Mouse (Mus musculus) CH12.LX (cell line): Measurements from ENCODE around the gene U2af2. TPM values are rescaled to one million over a fixed set of nuclear protein-coding genes. Genes with fewer than 3 reads are reported as not detected.

Experiments used
- DNase-seq: peaks from one replicate; pipeline ENCODE4 v3.0.0-alpha.2; 2013; ENCODE audit errors: extremely low read depth
- H3K27ac ChIP-seq: 2 replicates; pipeline ENCODE4 v1.5.1; 2012; ENCODE audit warnings: low read depth, mild to moderate bottlenecking, control low read depth, moderate library complexity; ENCODE audit not compliant: insufficient read depth
- H3K27me3 ChIP-seq: replicated peaks from 2 replicates; pipeline ENCODE3; 2012; ENCODE audit warnings: inconsistent platforms
- H3K36me3 ChIP-seq, 2 experiments: replicated peaks in 1 of 2; 2 replicates each; pipeline versions ENCODE3 to v1.6.1; 2012; ENCODE audit warnings: inconsistent platforms in 1 of 2, low read length in 1 of 2, mild to moderate bottlenecking in 1 of 2, mixed read lengths in 1 of 2, moderate library complexity in 1 of 2; ENCODE audit not compliant: control insufficient read depth in 1 of 2, insufficient read depth in 1 of 2
- H3K4me1 ChIP-seq, 2 experiments: 2 replicates each; pipeline ENCODE4 v1.6.1; 2012; ENCODE audit warnings: inconsistent platforms in 1 of 2, moderate library complexity in 1 of 2; ENCODE audit not compliant: insufficient read depth in 2 of 2, control insufficient read depth in 1 of 2
- H3K4me2 ChIP-seq: 2 replicates; pipeline ENCODE4 v1.6.1; 2012; ENCODE audit warnings: low read depth, mild to moderate bottlenecking, control low read depth; ENCODE audit not compliant: poor library complexity, insufficient read depth, severe bottlenecking
- H3K4me3 ChIP-seq, 3 experiments: fragments of 150-350 bp in 1 of 3; sonication (generic) in 1 of 3; replicated peaks in 1 of 3; 2 replicates each; pipeline versions ENCODE3 to v1.5.1; 2011 to 2012; ENCODE audit warnings: low read depth in 2 of 3, low read length in 2 of 3, mild to moderate bottlenecking in 2 of 3, moderate library complexity in 2 of 3, control low read depth in 1 of 3, improper control_type of control experiment in 1 of 3, inconsistent platforms in 1 of 3, mixed read lengths in 1 of 3; ENCODE audit not compliant: poor library complexity in 1 of 3
- H3K79me2 ChIP-seq: replicated peaks from 2 replicates; pipeline ENCODE4 v1.6.1; 2012; ENCODE audit warnings: mild to moderate bottlenecking, moderate library complexity; ENCODE audit not compliant: control insufficient read depth, poor library complexity, insufficient read depth, severe bottlenecking; ENCODE audit errors: extremely low read depth
- H3K9ac ChIP-seq: 2 replicates; pipeline ENCODE4 v1.6.1; 2012; ENCODE audit warnings: low read depth, mild to moderate bottlenecking, control low read depth, moderate library complexity; ENCODE audit not compliant: insufficient read depth
- H3K9me3 ChIP-seq: replicated peaks from 2 replicates; pipeline ENCODE3; 2012; ENCODE audit warnings: low read length, inconsistent platforms, mixed read lengths
- BHLHE40 ChIP-seq: IDR thresholded peaks from 2 replicates; pipeline ENCODE4 v1.6.1; 2011; ENCODE audit warnings: mild to moderate bottlenecking, low read depth, low read length, improper control_type of control experiment
- CHD1 ChIP-seq: IDR thresholded peaks from 2 replicates; pipeline ENCODE4 v1.6.1; 2012; ENCODE audit warnings: low read depth, low read length, improper control_type of control experiment, inconsistent platforms
- CHD2 ChIP-seq: IDR thresholded peaks from 2 replicates; pipeline ENCODE4 v1.6.1; 2011; ENCODE audit warnings: low read length, improper control_type of control experiment
- CTCF ChIP-seq, 2 experiments: IDR thresholded peaks in 1 of 2; conservative IDR thresholded peaks in 1 of 2; 2 replicates each; pipeline ENCODE4 v1.5.1; 2011 to 2012; ENCODE audit warnings: low read depth in 2 of 2, low read length in 2 of 2, improper control_type of control experiment in 1 of 2, inconsistent platforms in 1 of 2, mild to moderate bottlenecking in 1 of 2, moderate library complexity in 1 of 2
- E2F4 ChIP-seq: IDR thresholded peaks from 2 replicates; pipeline ENCODE4 v1.6.1; 2011; ENCODE audit warnings: low read depth, low read length, improper control_type of control experiment; ENCODE audit not compliant: insufficient replicate concordance
- ELF1 ChIP-seq: IDR thresholded peaks from 2 replicates; pipeline ENCODE4 v1.6.1; 2014; ENCODE audit warnings: low read depth, mild to moderate bottlenecking, inconsistent platforms, low read length, improper control_type of control experiment
- EP300 ChIP-seq: IDR thresholded peaks from 2 replicates; pipeline ENCODE4 v1.6.1; 2011; ENCODE audit warnings: low read length, improper control_type of control experiment
- ETS1 ChIP-seq: conservative IDR thresholded peaks from 2 replicates; pipeline ENCODE4 v1.6.1; 2012; ENCODE audit warnings: low read depth, mild to moderate bottlenecking, inconsistent platforms, low read length, improper control_type of control experiment, moderate library complexity
- GABPA ChIP-seq: IDR thresholded peaks from 2 replicates; pipeline ENCODE4 v1.6.1; 2012; ENCODE audit warnings: low read depth, low read length, improper control_type of control experiment, inconsistent platforms; ENCODE audit not compliant: insufficient replicate concordance
- HCFC1 ChIP-seq: IDR thresholded peaks from 2 replicates; pipeline ENCODE4 v1.6.1; 2012; ENCODE audit warnings: low read depth, mild to moderate bottlenecking, inconsistent platforms, low read length, improper control_type of control experiment
- IRF4 ChIP-seq: IDR thresholded peaks from 2 replicates; pipeline ENCODE4 v1.6.1; 2014; ENCODE audit warnings: low read depth, mild to moderate bottlenecking, inconsistent platforms, low read length, improper control_type of control experiment
- JUN ChIP-seq: IDR thresholded peaks from 2 replicates; pipeline ENCODE4 v1.6.1; 2011; ENCODE audit warnings: low read depth, mild to moderate bottlenecking, low read length, improper control_type of control experiment, moderate library complexity; ENCODE audit not compliant: insufficient read depth
- JUND ChIP-seq: conservative IDR thresholded peaks from 2 replicates; pipeline ENCODE4 v1.6.1; 2011; ENCODE audit warnings: low read depth, low read length, improper control_type of control experiment
- KAT2A ChIP-seq: IDR thresholded peaks from 2 replicates; pipeline ENCODE4 v1.6.1; 2012; ENCODE audit warnings: low read length, improper control_type of control experiment, inconsistent platforms; ENCODE audit not compliant: insufficient replicate concordance
- MAFK ChIP-seq: IDR thresholded peaks from 2 replicates; pipeline ENCODE4 v1.6.1; 2011; ENCODE audit warnings: low read length, improper control_type of control experiment; ENCODE audit not compliant: insufficient replicate concordance
- MAX ChIP-seq: IDR thresholded peaks from 2 replicates; pipeline ENCODE4 v1.6.1; 2011; ENCODE audit warnings: low read length, improper control_type of control experiment
- MAZ ChIP-seq: IDR thresholded peaks from 2 replicates; pipeline ENCODE4 v1.6.1; 2012; ENCODE audit warnings: low read depth, mild to moderate bottlenecking, inconsistent platforms, low read length, improper control_type of control experiment, moderate library complexity
- MEF2A ChIP-seq: IDR thresholded peaks from 2 replicates; pipeline ENCODE4 v1.6.1; 2014; ENCODE audit warnings: low read depth, mild to moderate bottlenecking, inconsistent platforms, low read length, improper control_type of control experiment, borderline replicate concordance
- MXI1 ChIP-seq: IDR thresholded peaks from 2 replicates; pipeline ENCODE4 v1.6.1; 2011; ENCODE audit warnings: mild to moderate bottlenecking, low read depth, low read length, improper control_type of control experiment
- MYC ChIP-seq: IDR thresholded peaks from 2 replicates; pipeline ENCODE4 v1.6.1; 2011; ENCODE audit warnings: low read depth, mild to moderate bottlenecking, improper control_type of control experiment, low read length
- NELFE ChIP-seq: IDR thresholded peaks from 2 replicates; pipeline ENCODE4 v1.6.1; 2011; ENCODE audit warnings: low read depth, low read length, improper control_type of control experiment
- NRF1 ChIP-seq: IDR thresholded peaks from 2 replicates; pipeline ENCODE4 v1.6.1; 2014; ENCODE audit warnings: low read depth, mild to moderate bottlenecking, inconsistent platforms, low read length, improper control_type of control experiment, moderate library complexity
- PAX5 ChIP-seq: IDR thresholded peaks from 2 replicates; pipeline ENCODE4 v1.6.1; 2012; ENCODE audit warnings: low read length, inconsistent platforms, mixed read lengths
- POLR2A ChIP-seq: IDR thresholded peaks from 2 replicates; pipeline ENCODE4 v1.6.1; 2011; ENCODE audit warnings: low read depth, mild to moderate bottlenecking, improper control_type of control experiment, low read length
- POLR2AphosphoS2 ChIP-seq: IDR thresholded peaks from 2 replicates; pipeline ENCODE4 v1.6.1; 2011; ENCODE audit warnings: low read depth, low read length, improper control_type of control experiment
- RAD21 ChIP-seq: IDR thresholded peaks from 2 replicates; pipeline ENCODE4 v1.6.1; 2011; ENCODE audit warnings: low read depth, mild to moderate bottlenecking, low read length, improper control_type of control experiment, moderate library complexity
- RCOR1 ChIP-seq: conservative IDR thresholded peaks from 2 replicates; pipeline ENCODE4 v1.6.1; 2012; ENCODE audit warnings: low read depth, mild to moderate bottlenecking, inconsistent platforms, low read length, improper control_type of control experiment
- SIN3A ChIP-seq: IDR thresholded peaks from 2 replicates; pipeline ENCODE4 v1.6.1; 2012; ENCODE audit warnings: low read length, improper control_type of control experiment, inconsistent platforms
- SMC3 ChIP-seq: IDR thresholded peaks from 2 replicates; pipeline ENCODE4 v1.6.1; 2011; ENCODE audit warnings: low read depth, low read length, improper control_type of control experiment
- TBP ChIP-seq: conservative IDR thresholded peaks from 2 replicates; pipeline ENCODE4 v1.6.1; 2011; ENCODE audit warnings: low read depth, low read length, improper control_type of control experiment
- TCF12 ChIP-seq: IDR thresholded peaks from 2 replicates; pipeline ENCODE4 v1.6.1; 2014; ENCODE audit warnings: low read depth, mild to moderate bottlenecking, inconsistent platforms, low read length, improper control_type of control experiment
- UBTF ChIP-seq: IDR thresholded peaks from 2 replicates; pipeline ENCODE4 v1.6.1; 2012; ENCODE audit warnings: low read depth, mild to moderate bottlenecking, inconsistent platforms, low read length, improper control_type of control experiment, moderate library complexity
- USF1 ChIP-seq: IDR thresholded peaks from 2 replicates; pipeline ENCODE4 v1.6.1; 2014; ENCODE audit warnings: low read depth, mild to moderate bottlenecking, inconsistent platforms, low read length, improper control_type of control experiment
- USF2 ChIP-seq: conservative IDR thresholded peaks from 2 replicates; pipeline ENCODE4 v1.6.1; 2011; ENCODE audit warnings: low read depth, low read length, improper control_type of control experiment
- ZC3H11A ChIP-seq: IDR thresholded peaks from 2 replicates; pipeline ENCODE4 v1.6.1; 2012; ENCODE audit warnings: low read depth, mild to moderate bottlenecking, inconsistent platforms, low read length, improper control_type of control experiment
- ZKSCAN1 ChIP-seq: IDR thresholded peaks from 2 replicates; pipeline ENCODE4 v1.6.1; 2012; ENCODE audit warnings: low read depth, inconsistent platforms, low read length, improper control_type of control experiment, borderline replicate concordance
- ZMIZ1 ChIP-seq: IDR thresholded peaks from 2 replicates; pipeline ENCODE4 v1.6.1; 2012; ENCODE audit warnings: low read depth, mild to moderate bottlenecking, inconsistent platforms, low read length, improper control_type of control experiment
- ZNF384 ChIP-seq: IDR thresholded peaks from 2 replicates; pipeline ENCODE4 v1.6.1; 2012; ENCODE audit warnings: low read depth, low read length, improper control_type of control experiment, inconsistent platforms
- dilution Hi-C: fragments of 300-500 bp; cut with MboI; formaldehyde crosslinking; loops from 2 replicates; pipeline ENCODE4 v1.14.3; 2020; ENCODE audit warnings: low sequenced_read_pairs; ENCODE audit not compliant: extremely low pct_unique_long_range_greater_than_20kb, extremely low pct_ligation_motif_present
- in situ Hi-C: fragments of 300-500 bp; cut with MboI; formaldehyde crosslinking; loops from 3 replicates; pipeline ENCODE4 v1.14.3; 2019; ENCODE audit warnings: low sequenced_read_pairs, low pct_ligation_motif_present, low pct_unique_long_range_greater_than_20kb, mixed read lengths
- polyA plus RNA-seq: library from polyadenylated mRNA; unstranded; fragments of >175 nt; gene quantifications from 2 replicates; pipeline ENCODE4 v1.2.1, GENCODE M21; 2012; ENCODE audit warnings: low read depth; ENCODE audit not compliant: insufficient read length
- total RNA-seq, 2 experiments: library from RNA; depleted of rRNA; stranded (reverse); fragments of 300-350 nt in 1 of 2; fragments of >200 nt in 1 of 2; gene quantifications; 2 replicates each; pipeline ENCODE4 v1.2.3; 2012 to 2014

The U2af2 gene
- total and polyA plus RNA-seq, 3 experiments: 293 to 449 (median 295) TPM

- Histone ChIP-seq H3K4me1 (peaks cover 5 to 42% of the 10 kb centered on the region in 2 experiments), H3K4me2 (peak within 1 kb of the TSS; percentile 83), H3K36me3 (peaks cover 32 to 51% of the 10 kb centered on the region in 2 experiments), H3K27me3 (no peaks in the 10 kb centered on the region), H3K27ac (peak within 1 kb of the TSS; percentile 94), H3K9me3 (no peaks in the 10 kb centered on the region), H3K9ac (peak within 1 kb of the TSS; percentile 98), H3K79me2 (peaks cover 57% of the 10 kb centered on the region)
- DNase-seq: peak; percentile 97
- in situ Hi-C loops: no loop called here
- TF ChIP-seq MYC (no peak), MAFK (no peak), CHD1 (no peak), JUN (no peak), TBP (0 out of 2 replicates have a peak, but pooled peaks have one; percentile 37), RAD21 (no peak), EP300 (no peak), MEF2A (peak; percentile 78), ELF1 (peak; percentile 99), NRF1 (peak; percentile 57), UBTF (no peak), USF1 (peak; percentile 48), IRF4 (no peak; the same call in 1 of the 2 replicates), KAT2A (peak; percentile 90; the same call in 1 of the 2 replicates), MXI1 (no peak; the same call in 1 of the 2 replicates), CTCF (conservative IDR thresholded peaks at IDR 0.05 in 1 of 2, IDR thresholded peaks at IDR 0.05 in 1 of 2; ENCODE audit: low read depth in 2 of 2, low read length in 2 of 2) (no peak), MAX (peak; percentile 55; the same call in 1 of the 2 replicates), RCOR1 (no peak), ZNF384 (no peak), POLR2AphosphoS2 (peak; percentile 96), TCF12 (peak; percentile 59), JUND (no peak), ETS1 (peak; percentile 78), PAX5 (no peak), SIN3A (peak; percentile 89), ZKSCAN1 (peak; percentile 12; the same call in 1 of the 2 replicates), GABPA (peak; percentile 22; the same call in 1 of the 2 replicates), E2F4 (no peak), HCFC1 (peak; percentile 93), SMC3 (no peak), POLR2A (peak; percentile 74), ZC3H11A (no peak), NELFE (no peak; the same call in 1 of the 2 replicates), CHD2 (peak; percentile 85), USF2 (no peak; the same call in 1 of the 2 replicates), ZMIZ1 (peak; percentile 69), BHLHE40 (peak; percentile 99), MAZ (peak; percentile 86)
- TF ChIP-seq, all 38 proteins: peak for 19
- peak within 1 kb of the TSS; percentile 93 to 100 (median 99) for H3K4me3 ChIP-seq
- dilution Hi-C loops: no loop called here
These were observed 18.2 kb downstream of the U2af2 start, which contains the start of gene Epn1 for GRCm38 (mm10) chr7:5080010-5080751. Epn1 (plus strand) TSS chr7:5080235.
